Mouse (Mus musculus) midbrain, embryonic 16.5 days (tissue): ENCODE measurements around the gene Tsc22d1. TPM values are rescaled to one million over a fixed set of nuclear protein-coding genes. Genes with fewer than 3 reads are reported as not detected.

Experiments used
- ATAC-seq: fragments of 200-750 bp; cut with Nextera tagmentation; 2 replicates; pipeline ENCODE4 v1.8.0; 2017; ENCODE audit warnings: moderate TSS enrichment
- H3K27ac ChIP-seq: fragments of 300-500 bp; sonication (generic); 2 replicates; pipeline ENCODE4 v1.5.1; 2014; ENCODE audit warnings: mild to moderate bottlenecking, low read length, mixed read lengths
- H3K27me3 ChIP-seq: fragments of 300-500 bp; sonication (generic); 2 replicates; pipeline ENCODE4 v1.6.1; 2014; ENCODE audit warnings: low read depth, low read length, mixed read lengths; ENCODE audit not compliant: control insufficient read depth, insufficient read depth
- H3K36me3 ChIP-seq: fragments of 300-500 bp; sonication (generic); 2 replicates; pipeline ENCODE4 v1.6.1; 2014; ENCODE audit warnings: mild to moderate bottlenecking, low read length, moderate library complexity, mixed read lengths; ENCODE audit not compliant: control insufficient read depth, insufficient read depth
- H3K4me1 ChIP-seq: fragments of 300-500 bp; sonication (generic); 2 replicates; pipeline ENCODE4 v1.6.1; 2014; ENCODE audit warnings: mild to moderate bottlenecking, low read length, mixed read lengths; ENCODE audit not compliant: control insufficient read depth, insufficient read depth
- H3K4me2 ChIP-seq: fragments of 300-500 bp; sonication (generic); 2 replicates; pipeline ENCODE4 v1.6.1; 2014; ENCODE audit warnings: mild to moderate bottlenecking, low read length, mixed read lengths
- H3K4me3 ChIP-seq: fragments of 300-500 bp; sonication (generic); 2 replicates; pipeline ENCODE4 v1.5.1; 2014; ENCODE audit warnings: low read depth, mild to moderate bottlenecking, low read length, moderate library complexity, mixed read lengths
- H3K9ac ChIP-seq: fragments of 300-500 bp; sonication (generic); 2 replicates; pipeline ENCODE4 v1.6.1; 2014; ENCODE audit warnings: low read depth, low read length, mixed read lengths
- H3K9me3 ChIP-seq: fragments of 300-500 bp; sonication (generic); replicated peaks from 2 replicates; pipeline ENCODE4 v1.6.1; 2014; ENCODE audit warnings: mild to moderate bottlenecking, low read length, mixed read lengths; ENCODE audit not compliant: control insufficient read depth, poor library complexity, severe bottlenecking
- WGBS: fragments of 180-500 bp; shearing (Covaris S2); extraction: QIAGEN DNeasy Blood & Tissue Kit; methylation state at CpG from one replicate; pipeline ENCODE4 v1.1.7; 2014; 5-methylcytosine and 5-hydroxymethylcytosine counted together
- polyA plus RNA-seq: library from polyadenylated mRNA; unstranded; fragments of >200 nt; fragmentation: Nextera tagmentation; extraction: Ambion mirVana; gene quantifications from 2 replicates; pipeline ENCODE4 v1.2.1, GENCODE M21; 2015

Tsc22d1 gene
- polyA plus RNA-seq, 1 experiment from 2014 or later = 762 TPM

DNA sequence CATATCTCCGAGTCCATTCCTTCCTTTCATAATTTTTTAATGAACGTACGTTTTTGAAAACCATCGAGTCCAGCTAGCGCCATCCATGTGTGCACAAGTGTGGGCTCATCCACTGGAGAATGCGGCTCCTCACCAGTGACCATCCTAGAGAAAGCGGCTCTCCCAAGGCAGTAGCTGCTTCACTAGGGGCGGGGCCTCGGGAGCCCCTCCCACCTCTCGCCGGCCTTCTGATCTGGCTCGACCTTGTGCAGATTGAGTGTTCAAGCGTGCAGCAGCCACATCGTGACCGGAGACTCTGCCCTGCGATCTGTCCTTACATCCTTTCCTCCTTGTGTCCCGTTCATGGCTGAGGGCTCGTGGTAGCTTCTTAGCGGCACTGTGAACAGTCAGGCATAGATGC is 56.5 kb downstream of the Tsc22d1 start:
- H3K9ac ChIP-seq = no peak overlapping the region
- no peaks in the 10 kb centered on the region for H3K36me3 ChIP-seq
- no peak overlapping the region for H3K27ac ChIP-seq
- H3K4me3 ChIP-seq = no peak overlapping the region
- 72% methylated on average over 19 of the region's 19 CpGs for WGBS
- ATAC-seq = no peak
- no peak overlapping the region for H3K4me2 ChIP-seq
- no peaks in the 10 kb centered on the region for H3K9me3 ChIP-seq
- peaks cover 4% of the 10 kb centered on the region for H3K4me1 ChIP-seq
- no peaks in the 10 kb centered on the region for H3K27me3 ChIP-seq

DNA sequence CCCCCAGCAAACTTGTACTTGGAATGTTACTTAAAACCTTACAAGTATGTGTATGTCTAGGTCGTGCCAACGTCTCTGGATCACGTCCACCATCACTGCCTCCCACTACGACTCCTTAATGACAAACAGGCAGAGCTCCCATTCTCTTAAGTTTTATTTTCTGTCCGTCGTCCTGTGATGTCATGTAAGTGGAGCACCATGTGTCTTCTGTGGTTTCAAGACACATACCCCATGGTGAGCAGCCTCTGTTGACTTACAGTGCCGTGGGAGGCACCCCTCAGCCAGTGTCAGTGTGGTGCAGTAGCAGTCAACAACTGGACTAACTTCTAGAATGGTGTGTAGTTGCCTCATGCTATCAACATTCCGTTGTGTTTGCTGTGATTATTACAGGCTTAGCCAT is 57.7 kb downstream of the Tsc22d1 start:
- WGBS = 91% methylated on average over 8 of the region's 8 CpGs
- Histone ChIP-seq H3K4me1 (no peaks in the 10 kb centered on the region), H3K36me3 (no peaks in the 10 kb centered on the region), H3K9me3 (no peaks in the 10 kb centered on the region), H3K4me3 (no peak overlapping the region), H3K4me2 (no peak overlapping the region), H3K27ac (no peak overlapping the region), H3K27me3 (no peaks in the 10 kb centered on the region), H3K9ac (no peak overlapping the region)
- ATAC-seq = no peak

DNA sequence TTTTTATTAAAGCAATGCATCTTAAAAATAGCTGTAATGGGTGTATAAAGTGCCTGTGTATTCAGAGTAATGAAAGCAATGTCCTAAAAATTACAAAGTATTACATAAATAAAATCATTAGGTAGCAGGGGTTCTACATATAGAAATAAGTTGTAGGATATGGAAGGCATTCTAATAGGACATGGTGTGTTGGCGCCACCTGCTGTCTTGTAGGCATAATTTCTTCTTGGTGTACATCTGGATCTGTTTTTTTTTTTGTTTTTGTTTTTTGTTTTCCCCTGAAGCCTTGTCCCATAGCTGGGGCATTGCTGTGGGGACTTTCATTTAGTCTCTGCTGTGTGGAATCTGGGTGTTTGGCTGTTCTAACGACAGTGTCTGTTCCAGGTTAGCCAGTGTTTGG is 58.6 kb downstream of the Tsc22d1 start:
- Histone ChIP-seq H3K4me1 (peaks cover 2% of the 10 kb centered on the region; the same call in 1 of the 2 replicates), H3K27ac (no peak overlapping the region), H3K27me3 (no peaks in the 10 kb centered on the region), H3K4me2 (no peak overlapping the region), H3K9me3 (no peaks in the 10 kb centered on the region), H3K4me3 (no peak overlapping the region), H3K9ac (no peak overlapping the region), H3K36me3 (no peaks in the 10 kb centered on the region)
- WGBS = 10% methylated on average over 2 of the region's 2 CpGs
- no peak for ATAC-seq

DNA sequence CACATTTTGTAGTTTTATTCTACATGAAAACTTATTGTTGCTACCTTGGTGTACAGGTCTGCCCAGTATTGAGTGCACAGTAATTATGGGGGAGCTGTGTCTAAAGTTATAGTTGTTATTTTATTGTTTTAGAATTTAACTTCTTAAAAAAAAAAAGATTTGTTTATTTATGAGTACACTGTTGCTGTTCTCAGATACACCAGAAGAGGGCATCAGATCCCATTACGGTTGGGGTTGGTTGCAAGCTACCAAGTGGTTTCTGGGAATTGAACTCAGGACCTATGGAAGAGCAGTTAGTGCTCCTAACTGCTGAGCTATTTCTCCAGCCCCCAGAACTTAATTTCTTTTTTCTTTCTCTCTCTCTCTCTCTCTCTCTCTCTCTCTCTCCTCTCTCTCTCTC is 59.4 kb downstream of the Tsc22d1 start:
- Histone ChIP-seq H3K27me3 (no peaks in the 10 kb centered on the region), H3K9me3 (no peaks in the 10 kb centered on the region), H3K4me2 (no peak overlapping the region), H3K4me1 (peaks cover 5% of the 10 kb centered on the region; the same call in 1 of the 2 replicates), H3K4me3 (no peak overlapping the region), H3K36me3 (no peaks in the 10 kb centered on the region), H3K27ac (no peak overlapping the region), H3K9ac (no peak overlapping the region)
- 70% methylated on average over 1 of the region's 1 CpGs for WGBS
- ATAC-seq = no peak

DNA sequence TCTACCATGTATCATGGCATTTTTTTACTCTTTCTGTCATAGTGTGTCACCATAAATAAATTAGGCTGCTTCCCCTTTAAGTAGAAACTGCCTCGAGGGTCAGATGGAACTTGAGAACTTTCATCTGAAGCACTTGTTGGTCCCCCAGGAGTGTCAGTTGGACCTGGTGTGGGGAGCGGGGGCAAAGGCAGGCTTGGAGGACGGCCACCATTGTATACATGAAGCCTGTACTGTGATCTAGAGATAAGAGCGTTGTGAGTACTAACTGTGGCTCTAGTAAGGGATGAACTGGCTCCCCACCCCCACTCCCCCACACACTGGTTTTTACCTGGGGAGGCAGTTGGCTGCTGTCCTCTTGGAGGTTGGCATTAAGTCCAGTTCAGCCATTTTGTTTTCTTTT is 62.0 kb downstream of the Tsc22d1 start:
- Histone ChIP-seq H3K9me3 (no peaks in the 10 kb centered on the region), H3K27ac (no peak overlapping the region), H3K4me3 (no peak overlapping the region), H3K9ac (no peak overlapping the region), H3K36me3 (no peaks in the 10 kb centered on the region), H3K27me3 (no peaks in the 10 kb centered on the region), H3K4me1 (peaks cover 8% of the 10 kb centered on the region), H3K4me2 (no peak overlapping the region)
- WGBS = 61% methylated on average over 4 of the region's 4 CpGs
- no peak for ATAC-seq

DNA sequence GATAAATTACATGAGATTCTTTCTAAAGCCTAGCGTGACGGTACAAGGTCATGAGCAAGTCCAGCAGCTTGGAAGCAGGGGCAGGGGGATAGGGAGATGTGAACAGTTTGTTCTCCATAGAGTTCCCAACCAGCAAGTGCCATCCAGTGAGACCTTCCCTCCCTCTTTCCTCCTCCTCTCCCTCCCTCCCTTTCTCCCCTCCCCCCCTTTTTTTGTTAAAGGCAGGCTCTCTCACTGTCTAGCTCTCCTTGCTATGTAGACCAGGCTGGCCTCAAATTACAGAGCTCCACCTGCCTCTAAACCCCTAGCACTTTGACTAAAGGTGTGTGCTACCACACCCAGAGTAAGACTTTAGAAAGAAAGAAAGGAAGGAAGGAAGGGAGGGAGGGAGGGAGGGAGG is 63.3 kb downstream of the Tsc22d1 start:
- no peaks in the 10 kb centered on the region for H3K27me3 ChIP-seq
- H3K4me1 ChIP-seq = peaks cover 10% of the 10 kb centered on the region
- no peak overlapping the region for H3K4me2 ChIP-seq
- ATAC-seq = no peak
- no peak overlapping the region for H3K9ac ChIP-seq
- no peak overlapping the region for H3K27ac ChIP-seq
- H3K36me3 ChIP-seq = no peaks in the 10 kb centered on the region
- no peaks in the 10 kb centered on the region for H3K9me3 ChIP-seq
- WGBS = 64% methylated on average over 2 of the region's 2 CpGs
- H3K4me3 ChIP-seq = no peak overlapping the region

DNA sequence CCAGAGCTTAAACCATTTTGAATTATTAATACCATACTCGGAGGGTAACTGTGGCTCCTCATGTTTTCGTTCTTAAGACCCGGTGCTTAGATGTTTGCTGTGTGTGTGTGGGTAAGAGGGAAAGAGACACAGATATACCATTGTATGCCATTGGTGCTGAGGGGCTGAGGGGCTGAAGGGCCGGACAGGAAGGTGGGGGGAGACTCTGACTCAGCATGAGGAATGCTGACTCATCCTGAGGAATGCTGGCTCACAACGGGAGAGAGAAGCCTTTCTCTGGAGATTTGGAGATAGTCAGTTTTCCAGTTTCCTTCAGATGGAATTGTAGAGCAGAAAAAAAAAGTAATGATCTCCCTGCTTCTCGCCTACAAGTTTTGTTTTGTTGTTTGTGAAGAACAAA is 63.9 kb downstream of the Tsc22d1 start:
- Histone ChIP-seq H3K9ac (no peak overlapping the region), H3K27ac (no peak overlapping the region), H3K4me2 (no peak overlapping the region), H3K9me3 (no peaks in the 10 kb centered on the region), H3K4me3 (no peak overlapping the region), H3K27me3 (no peaks in the 10 kb centered on the region), H3K36me3 (no peaks in the 10 kb centered on the region), H3K4me1 (peaks cover 10% of the 10 kb centered on the region)
- WGBS = 51% methylated on average over 6 of the region's 6 CpGs
- no peak for ATAC-seq

DNA sequence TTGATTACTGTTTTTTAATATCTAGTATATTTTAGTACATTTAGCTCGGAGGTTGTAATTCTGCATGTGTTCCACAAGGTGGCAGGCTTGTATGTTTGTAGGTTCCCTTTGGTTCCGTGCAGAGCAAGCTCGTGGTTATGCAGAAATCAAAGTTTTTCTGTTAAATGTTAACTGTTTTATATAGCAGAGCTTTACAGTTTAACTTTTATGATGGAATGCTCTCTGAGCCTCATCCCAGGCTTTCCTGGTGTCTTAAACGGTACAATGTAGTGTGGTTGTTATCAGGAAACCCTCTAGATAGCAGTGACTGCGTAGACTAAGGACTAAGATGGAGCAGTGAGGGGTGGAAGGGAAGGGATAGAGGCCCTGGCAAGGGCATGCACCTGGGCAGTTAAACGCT is 65.1 kb downstream of the Tsc22d1 start:
- H3K9ac ChIP-seq = no peak overlapping the region
- H3K9me3 ChIP-seq = no peaks in the 10 kb centered on the region
- no peak overlapping the region for H3K4me2 ChIP-seq
- no peaks in the 10 kb centered on the region for H3K36me3 ChIP-seq
- peaks cover 10% of the 10 kb centered on the region for H3K4me1 ChIP-seq
- 31% methylated on average over 6 of the region's 6 CpGs for WGBS
- no peaks in the 10 kb centered on the region for H3K27me3 ChIP-seq
- H3K27ac ChIP-seq = no peak overlapping the region
- H3K4me3 ChIP-seq = no peak overlapping the region
- peak; percentile 58; the same call in 1 of the 2 replicates for ATAC-seq

DNA sequence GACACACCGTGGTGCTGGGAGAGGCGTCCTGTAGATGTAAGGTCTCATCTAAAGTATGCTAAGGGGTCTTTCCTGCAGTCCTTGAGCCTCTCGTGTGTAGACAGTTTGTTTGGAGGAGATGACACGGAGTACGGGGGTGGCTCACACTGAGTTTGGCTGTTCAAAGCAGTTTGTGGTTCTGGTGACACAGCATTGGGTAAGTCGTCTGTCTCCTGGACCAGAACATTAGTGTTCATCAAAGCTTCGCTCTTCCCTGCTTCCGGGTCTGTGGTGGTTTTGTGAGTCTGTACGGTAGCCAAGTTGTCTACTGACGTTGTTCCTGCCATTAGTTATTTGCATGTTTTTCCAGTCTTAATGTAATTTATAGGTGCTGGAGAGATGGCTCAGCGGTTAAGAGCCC is 65.7 kb downstream of the Tsc22d1 start:
- no peak overlapping the region for H3K9ac ChIP-seq
- no peak for ATAC-seq
- no peaks in the 10 kb centered on the region for H3K27me3 ChIP-seq
- no peak overlapping the region for H3K4me2 ChIP-seq
- H3K4me3 ChIP-seq = no peak overlapping the region
- no peaks in the 10 kb centered on the region for H3K9me3 ChIP-seq
- WGBS = 95% methylated on average over 11 of the region's 11 CpGs
- peaks cover 10% of the 10 kb centered on the region for H3K4me1 ChIP-seq
- H3K36me3 ChIP-seq = no peaks in the 10 kb centered on the region
- no peak overlapping the region for H3K27ac ChIP-seq

DNA sequence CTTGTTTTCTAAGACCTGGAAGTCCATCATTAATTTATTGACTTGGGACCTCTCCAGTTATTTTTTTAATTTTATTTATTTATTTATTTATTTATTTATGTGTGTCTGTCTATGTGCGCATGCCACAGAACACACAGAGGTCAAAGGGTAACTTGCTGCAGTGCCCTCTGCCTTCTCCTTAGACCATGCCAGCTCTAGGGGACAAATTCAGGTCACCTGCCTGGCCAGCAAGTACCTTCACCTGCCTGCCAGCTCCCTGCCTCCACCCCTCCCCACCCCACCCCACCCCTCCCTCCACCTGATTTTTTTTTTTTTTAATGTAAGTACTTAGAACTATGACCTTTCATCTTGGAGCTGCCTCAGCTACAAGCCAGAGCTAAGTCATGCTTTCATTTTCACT is 68.9 kb downstream of the Tsc22d1 start:
- 100% methylated on average over 1 of the region's 1 CpGs for WGBS
- Histone ChIP-seq H3K36me3 (no peaks in the 10 kb centered on the region), H3K4me2 (no peak overlapping the region), H3K9me3 (no peaks in the 10 kb centered on the region), H3K4me1 (peaks cover 11% of the 10 kb centered on the region), H3K4me3 (no peak overlapping the region), H3K27me3 (no peaks in the 10 kb centered on the region), H3K27ac (no peak overlapping the region), H3K9ac (no peak overlapping the region)
- ATAC-seq = no peak
